Mouse (Mus musculus): ENCODE data around the gene Zfp937.
"Not testable (repeated sequence)": the region's sequence is repeated elsewhere in the genome, so short reads cannot be mapped to it uniquely, and the experiment has no call there.

Gene Zfp937

DNA sequence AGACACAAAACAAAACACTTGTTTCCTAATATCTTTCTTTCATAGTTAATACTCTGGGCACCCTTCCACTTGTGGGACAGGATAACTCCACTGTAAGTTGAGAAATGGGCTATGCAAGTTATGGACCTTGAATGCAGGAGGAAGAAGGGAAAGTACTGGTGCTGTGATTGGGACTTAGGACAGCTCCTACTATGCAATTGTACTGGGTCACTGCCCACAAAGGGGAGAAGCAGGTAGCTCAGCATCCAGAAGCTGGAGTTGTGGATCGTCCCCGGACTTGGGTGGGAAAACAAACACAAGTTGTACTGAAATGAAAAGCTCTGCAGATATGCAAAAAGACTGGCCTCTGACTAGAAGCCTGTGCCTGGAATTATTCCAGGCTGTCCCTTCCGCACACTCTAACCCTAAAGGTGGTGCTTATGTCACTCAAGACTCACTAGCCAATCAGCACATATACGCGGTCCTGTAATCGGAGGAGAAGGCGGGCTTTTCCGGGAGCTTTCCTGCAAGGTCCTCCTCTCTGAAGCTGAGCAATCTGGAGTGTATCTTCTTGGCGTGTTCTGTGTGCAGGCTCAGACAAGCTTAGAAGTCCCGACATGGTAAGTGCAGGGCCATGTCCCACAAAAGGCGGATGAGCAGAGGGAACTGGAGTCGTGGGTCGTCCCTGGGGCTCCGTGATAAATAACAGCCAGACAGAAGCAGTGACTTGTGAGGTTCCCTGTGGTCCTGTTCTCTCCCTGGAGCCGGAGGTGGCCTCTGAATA, at the start of gene Zfp937:
Gene Zfp937, plus strand, starts transcription at position 474 of the 763 bp plus-strand sequence.
- DNase-seq (ENCODE audit: low spot score in 2 of 2) = peak; percentile 74 to 80

- no peak for DNase-seq (ENCODE audit: low spot score in 2 of 2)
Measured at GRCm38 (mm10) chr2:150173833-150174232, 44.0 kb upstream of the Zfp937 start.

- not testable (repeated sequence) for DNase-seq (ENCODE audit: low spot score in 2 of 2)
Measured at GRCm38 (mm10) chr2:150179579-150179978, 38.3 kb upstream of the Zfp937 start, which contains the start of gene Gm10770. TSS of gene Gm10770 (minus strand) at chr2:150179679.

GRCm38 (mm10) chr2:150181046-150181445, 36.8 kb upstream of the Zfp937 start:
- DNase-seq (ENCODE audit: low spot score in 2 of 2) = not testable (repeated sequence)

- not testable (repeated sequence) for DNase-seq (ENCODE audit: low spot score in 2 of 2)
Measured at GRCm38 (mm10) chr2:150181570-150181999, 36.3 kb upstream of the Zfp937 start, which contains the start of gene Gm14139. TSS of gene Gm14139 (plus strand) at chr2:150181755.

GRCm38 (mm10) chr2:150218363-150218725, 471 bp downstream of the Zfp937 start:
- DNase-seq (ENCODE audit: low spot score in 2 of 2) = not testable (repeated sequence)

DNA sequence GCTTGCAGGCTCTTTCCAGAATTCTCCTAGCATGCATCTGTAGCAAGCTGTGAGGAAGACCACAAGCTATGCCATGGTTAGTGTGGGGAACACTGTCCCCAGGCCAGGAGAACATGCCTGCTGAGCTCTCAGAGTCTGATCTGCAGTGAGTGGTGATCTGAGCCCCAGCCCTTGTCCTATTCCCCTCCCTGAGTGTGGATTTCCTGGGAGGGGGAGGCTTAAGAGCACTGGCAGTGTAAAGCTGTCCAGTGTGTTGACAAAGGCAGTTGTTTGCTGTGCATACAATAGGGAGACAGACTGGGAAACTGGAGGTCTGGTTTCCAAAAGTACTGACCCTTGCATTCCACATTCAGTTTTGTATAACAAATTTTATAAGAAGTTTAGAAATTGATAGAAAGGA, 5.4 kb downstream of the Zfp937 start:
- DNase-seq (ENCODE audit: low spot score in 2 of 2) = not testable (repeated sequence)

DNA sequence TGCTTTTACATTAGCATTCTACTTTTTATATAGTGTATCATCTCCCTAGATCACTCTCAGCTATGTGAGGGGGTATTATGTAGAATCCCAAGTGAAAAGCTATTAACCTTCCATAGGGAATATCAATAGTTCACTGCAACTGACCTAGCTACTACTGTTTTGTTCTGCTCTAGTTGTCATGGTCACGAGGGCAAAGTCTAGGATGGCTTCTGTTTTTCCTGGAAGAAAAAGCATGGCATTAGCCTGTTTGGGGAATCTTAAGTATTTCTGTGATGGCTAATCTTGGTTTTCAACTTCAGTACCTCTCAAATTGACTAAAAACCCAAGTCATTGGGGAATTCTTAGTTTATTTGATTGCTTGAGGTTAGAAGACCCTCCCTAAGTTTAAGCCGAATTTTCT, 25.3 kb downstream of the Zfp937 start:
- no peak for DNase-seq (ENCODE audit: low spot score in 2 of 2)

GRCm38 (mm10) chr2:150255491-150255890, 37.6 kb downstream of the Zfp937 start, which contains the start of gene Gm21994:
TSS of gene Gm21994 (minus strand) at chr2:150255591.
- DNase-seq (ENCODE audit: low spot score in 2 of 2) = not testable (repeated sequence)

DNA sequence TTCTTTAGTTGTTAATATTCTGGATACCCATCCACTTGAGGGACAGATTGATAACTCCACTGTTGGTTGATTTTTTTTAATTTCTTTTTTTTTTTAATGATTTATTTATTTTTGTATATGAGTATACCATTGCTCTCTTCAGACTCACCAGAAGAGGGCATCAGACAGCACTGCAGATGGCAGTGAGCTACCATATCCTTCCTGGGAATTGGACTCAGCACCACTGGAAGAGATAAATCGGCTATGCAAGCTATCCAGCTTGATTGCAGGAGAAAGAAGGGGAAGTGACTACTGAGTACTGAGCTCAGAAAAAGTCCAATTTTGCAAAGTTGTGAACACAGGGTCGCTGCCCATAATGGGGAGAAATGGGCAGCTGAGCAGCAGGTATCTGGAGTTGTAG, 39.0 kb downstream of the Zfp937 start:
- not testable (repeated sequence) for DNase-seq (ENCODE audit: low spot score in 2 of 2)

- not testable (repeated sequence) for DNase-seq (ENCODE audit: low spot score in 2 of 2)
Measured at GRCm38 (mm10) chr2:150257291-150257690, 39.4 kb downstream of the Zfp937 start, which contains the start of gene Gm14124. TSS of gene Gm14124 (plus strand) at chr2:150257517.

Measured in frontal cortex, postnatal 14 days (tissue).